Mouse (Mus musculus) spleen, adult 2 months (tissue): Measurements from ENCODE around the gene Gosr2.

ENCODE experiments used
- CTCF ChIP-seq: fragments of 200-500 bp; IDR thresholded peaks from 2 replicates; pipeline ENCODE4 v1.5.1; 2011; ENCODE audit warnings: mild to moderate bottlenecking, inconsistent platforms; ENCODE audit not compliant: insufficient read depth, insufficient read length, insufficient replicate concordance; ENCODE audit errors: extremely low read depth
- POLR2A ChIP-seq: fragments of 200-500 bp; IDR thresholded peaks from 2 replicates; pipeline ENCODE4 v1.6.1; 2011; ENCODE audit warnings: low read depth, low read length, inconsistent platforms

DNA sequence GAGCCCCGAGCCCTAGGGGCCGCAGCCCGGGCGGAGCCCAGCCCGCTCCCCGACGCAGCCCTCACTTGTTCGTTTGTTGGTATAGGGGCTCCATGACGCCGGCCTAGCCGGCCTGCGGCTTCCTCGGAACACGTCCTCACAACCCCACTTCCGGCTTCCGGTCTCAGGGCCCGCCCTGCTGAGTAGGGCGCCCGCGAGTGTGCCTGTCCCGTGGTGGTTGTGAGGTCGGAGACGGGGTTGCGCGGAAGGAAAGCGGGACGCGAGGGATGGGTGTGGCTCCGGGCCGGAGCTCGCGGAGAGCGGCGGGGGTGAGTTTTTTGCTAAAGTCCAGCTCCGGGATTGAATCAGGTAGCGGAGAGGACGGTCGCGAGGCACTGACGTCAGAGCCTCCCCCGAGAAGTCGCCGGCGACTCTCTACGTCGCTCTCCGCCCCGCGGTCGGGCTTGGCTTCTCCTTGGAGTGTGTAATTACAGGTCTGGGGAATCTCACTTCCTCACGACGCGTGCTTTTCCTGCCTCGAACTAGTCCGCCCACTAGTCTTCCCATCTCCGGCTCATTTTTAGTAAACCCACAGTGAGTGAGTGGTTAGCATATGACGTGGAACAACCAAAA is at the start of gene Gosr2:
- TF ChIP-seq CTCF (no peak), POLR2A (peak; percentile 61)
